In the genomic region with DNA sequence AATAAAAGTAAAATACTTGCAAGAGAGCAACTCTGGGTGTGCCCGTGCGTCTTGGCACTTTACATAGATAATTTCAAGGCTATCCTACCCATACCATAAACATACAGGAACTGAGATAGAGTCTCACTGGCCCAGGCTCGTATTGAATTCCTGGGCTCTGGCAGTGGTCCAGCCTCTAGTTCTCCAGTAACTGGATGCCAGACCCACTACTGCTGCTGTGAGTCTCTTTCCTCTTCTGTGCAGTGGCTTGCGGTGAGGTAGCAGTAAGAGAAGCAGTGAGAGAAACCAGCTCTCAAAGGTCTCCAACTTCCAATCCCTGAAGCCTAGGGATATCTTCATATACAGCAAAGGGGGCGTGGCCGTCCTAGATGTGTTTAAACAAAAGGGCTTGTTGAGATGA, we compare ENCODE assay signal across 8 mouse cellular contexts. TPM values are rescaled to one million over a fixed set of nuclear protein-coding genes. Genes with fewer than 3 reads are reported as not detected.
DNase-seq lines count a peak whose midpoint lies in the region; ATAC-seq and TF ChIP-seq lines count a peak whose summit lies in the region.
"Had no signal": no experiment of that assay in that cellular context is flagged by ENCODE, and none has a peak within 500 bp of the region (broad histone marks: within the 10 kb centered on the region; RNA-seq: fewer than 3 reads in every experiment).

No protein-coding gene starts in this region.

- no peak for TF ChIP-seq CTCF in kidney, postnatal 0 days (IDR thresholded peaks at IDR 0.05; ENCODE audit: low read depth)
- TF ChIP-seq CTCF in intestine, postnatal 0 days (IDR thresholded peaks at IDR 0.05; ENCODE audit: low read depth): no peak

- no peak overlapping the region for H3K27ac ChIP-seq in kidney, postnatal 0 days
- H3K27ac ChIP-seq in intestine, postnatal 0 days (ENCODE audit: low read depth, low read length): no peak overlapping the region
- H3K27ac ChIP-seq: forebrain, embryonic 15.5 days had no signal

- no peaks in the 10 kb centered on the region for H3K36me3 ChIP-seq in kidney, postnatal 0 days (ENCODE audit: insufficient read depth, low read length)
- H3K36me3 ChIP-seq in intestine, postnatal 0 days (ENCODE audit: control insufficient read depth, insufficient read depth): no peaks in the 10 kb centered on the region
- H3K36me3 ChIP-seq: forebrain, embryonic 15.5 days had no signal

- no peaks in the 10 kb centered on the region for H3K9me3 ChIP-seq in kidney, postnatal 0 days (replicated peaks; ENCODE audit: low read length)
- H3K9me3 ChIP-seq in intestine, postnatal 0 days (ENCODE audit: control insufficient read depth): no peaks in the 10 kb centered on the region
- H3K9me3 ChIP-seq: forebrain, embryonic 15.5 days had no signal

- WGBS in kidney, postnatal 0 days: 66% methylated on average over 6 of the region's 6 CpGs
- 28% methylated on average over 6 of the region's 6 CpGs for WGBS in intestine, postnatal 0 days

- H3K9ac ChIP-seq in kidney, postnatal 0 days (ENCODE audit: low read depth, low read length): no peak overlapping the region
- no peak overlapping the region for H3K9ac ChIP-seq in intestine, postnatal 0 days (ENCODE audit: low read depth, low read length)
- H3K9ac ChIP-seq: forebrain, embryonic 15.5 days had no signal

- H3K4me3 ChIP-seq in kidney, postnatal 0 days (replicated peaks; ENCODE audit: low read depth, low read length): no peak overlapping the region
- H3K4me3 ChIP-seq in intestine, postnatal 0 days (ENCODE audit: low read depth, low read length): no peak overlapping the region
- H3K4me3 ChIP-seq: forebrain, embryonic 15.5 days had no signal

- no peaks in the 10 kb centered on the region for H3K27me3 ChIP-seq in kidney, postnatal 0 days (ENCODE audit: insufficient read depth, low read length)
- H3K27me3 ChIP-seq in intestine, postnatal 0 days (replicated peaks; ENCODE audit: control insufficient read depth, insufficient read depth, low read length): no peaks in the 10 kb centered on the region
- H3K27me3 ChIP-seq: forebrain, embryonic 15.5 days had no signal

- DNase-seq in kidney, postnatal 0 days (ENCODE audit: low spot score): peak; percentile 53
- DNase-seq in kidney, adult 9 months: no peak
- DNase-seq in NIH3T3 (ENCODE audit: low read depth): peak; percentile 70
- DNase-seq in lung, postnatal 25 days (ENCODE audit: low spot score): peak; percentile 50
- no peak for DNase-seq in B cell, adult 2 months

- no peak overlapping the region for H3K4me2 ChIP-seq in kidney, postnatal 0 days (ENCODE audit: low read length)
- no peak overlapping the region for H3K4me2 ChIP-seq in intestine, postnatal 0 days (replicated peaks; ENCODE audit: low read depth)
- H3K4me2 ChIP-seq: forebrain, embryonic 15.5 days had no signal

- H3K4me1 ChIP-seq in kidney, postnatal 0 days (replicated peaks; ENCODE audit: insufficient read depth, low read length): peaks cover 12% of the 10 kb centered on the region
- H3K4me1 ChIP-seq in intestine, postnatal 0 days (replicated peaks; ENCODE audit: control insufficient read depth, insufficient read depth, low read length): peaks cover 8% of the 10 kb centered on the region

- ATAC-seq in kidney, postnatal 0 days (replicated peaks; ENCODE audit: low FRiP score, low read depth): no peak
- 0 out of 2 replicates have a peak, but pooled peaks have one; percentile 11 for ATAC-seq in granulocyte monocyte progenitor cell, adult 5-6 weeks (replicated peaks; ENCODE audit: poor library complexity, severe bottlenecking)
- ATAC-seq in intestine, postnatal 0 days: no peak
- ATAC-seq: forebrain, embryonic 15.5 days had no signal

RNA-seq across cellular contexts. Expression of a gene that starts 2.1 kb away (rescaled TPM):
- 14.6 and 15.2 TPM in 2 replicates for polyA plus RNA-seq in kidney, postnatal 0 days (2015; fragmentation: Nextera tagmentation; extraction: Ambion mirVana)
- 37.5 and 52.4 TPM in 2 replicates for total RNA-seq in granulocyte monocyte progenitor cell, adult 5-6 weeks (2014; fragmentation: Nextera tagmentation)
- 11.0 and 13.3 TPM in 2 replicates for total RNA-seq in granulocyte monocyte progenitor cell, adult 5-6 weeks (2017)
- polyA plus RNA-seq in intestine, postnatal 0 days (2015; fragmentation: Nextera tagmentation; extraction: Ambion mirVana): 10.1 and 10.6 TPM in 2 replicates

RNA-seq across cellular contexts. Expression of a gene that starts 56.4 kb away (rescaled TPM):
- polyA plus RNA-seq in kidney, postnatal 0 days (2015; fragmentation: Nextera tagmentation; extraction: Ambion mirVana): 10.2 and 13.4 TPM in 2 replicates
- 12.9 and 20.7 TPM in 2 replicates for total RNA-seq in granulocyte monocyte progenitor cell, adult 5-6 weeks (2014; fragmentation: Nextera tagmentation)
- total RNA-seq in granulocyte monocyte progenitor cell, adult 5-6 weeks (2017): 3.7 and 14.6 TPM in 2 replicates
- polyA plus RNA-seq in intestine, postnatal 0 days (2015; fragmentation: Nextera tagmentation; extraction: Ambion mirVana): 4.2 and 5.0 TPM in 2 replicates

Comparison
In these comparisons a context has a peak if more than half of its experiments do, and no peak if none do; other contexts are left out.
1. DNase-seq: peak in kidney, postnatal 0 days (single experiment), NIH3T3 (single experiment) and lung, postnatal 25 days (single experiment); none in kidney, adult 9 months (single experiment) and B cell, adult 2 months (0 of 2).